Mouse (Mus musculus) C2C12 (cell line): ENCODE measurements around the gene Olfr642.

Source experiments
- CTCF ChIP-seq: IDR thresholded peaks from one replicate; pipeline ENCODE4 v1.5.1; 2011; ENCODE audit not compliant: control insufficient read depth, insufficient read depth, insufficient read length
- FOSL1 ChIP-seq: IDR thresholded peaks from one replicate; pipeline ENCODE4 v1.8.0; 2011; ENCODE audit warnings: mild to moderate bottlenecking, low read length; ENCODE audit not compliant: poor library complexity, insufficient read depth, severe bottlenecking

GRCm38 (mm10) chr7:104017203-104017602 is 35.3 kb downstream of the Olfr642 start, which contains the start of gene Olfr639:
- TF ChIP-seq FOSL1: no peak
- no peak for TF ChIP-seq CTCF
